Mouse (Mus musculus) midbrain, embryonic 12.5 days (tissue): ENCODE measurements at regions not wholly inside any gene's neighbourhood (a gene's known extent, or its start where the extent isn't known, plus 50 kb on each side); places are given as distances from the start of the nearest gene placed in this dataset.

ENCODE experiments used
- ATAC-seq: fragments of 200-750 bp; cut with Nextera tagmentation; 2 replicates; pipeline ENCODE4 v1.8.0; 2017; ENCODE audit warnings: low read depth, moderate TSS enrichment, moderate library complexity; ENCODE audit not compliant: low FRiP score
- H3K27ac ChIP-seq: fragments of 300-500 bp; sonication (generic); replicated peaks from 2 replicates; pipeline ENCODE4 v1.5.1; 2016; ENCODE audit warnings: mild to moderate bottlenecking
- H3K27me3 ChIP-seq: fragments of 300-500 bp; sonication (generic); 2 replicates; pipeline ENCODE4 v1.6.1; 2016; ENCODE audit warnings: mild to moderate bottlenecking
- H3K36me3 ChIP-seq: fragments of 300-500 bp; sonication (generic); 2 replicates; pipeline ENCODE4 v1.6.1; 2016
- H3K4me1 ChIP-seq: fragments of 300-500 bp; sonication (generic); 2 replicates; pipeline ENCODE4 v1.6.1; 2016
- H3K4me2 ChIP-seq: fragments of 300-500 bp; sonication (generic); replicated peaks from 2 replicates; pipeline ENCODE4 v1.6.1; 2016; ENCODE audit warnings: mild to moderate bottlenecking, moderate library complexity
- H3K4me3 ChIP-seq: fragments of 300-500 bp; sonication (generic); 2 replicates; pipeline ENCODE4 v1.5.1; 2016; ENCODE audit warnings: mild to moderate bottlenecking
- H3K9ac ChIP-seq: fragments of 300-500 bp; sonication (generic); replicated peaks from 2 replicates; pipeline ENCODE4 v1.6.1; 2016; ENCODE audit warnings: mild to moderate bottlenecking, moderate library complexity
- H3K9me3 ChIP-seq: fragments of 300-500 bp; sonication (generic); 2 replicates; pipeline ENCODE4 v1.6.1; 2016; ENCODE audit warnings: mild to moderate bottlenecking
- whole genome bisulfite sequencing: fragments of 180-500 bp; shearing (Covaris S2); methylation state at CpG from one replicate; pipeline ENCODE4 v1.1.7; 2016; 5-methylcytosine and 5-hydroxymethylcytosine counted together

DNA sequence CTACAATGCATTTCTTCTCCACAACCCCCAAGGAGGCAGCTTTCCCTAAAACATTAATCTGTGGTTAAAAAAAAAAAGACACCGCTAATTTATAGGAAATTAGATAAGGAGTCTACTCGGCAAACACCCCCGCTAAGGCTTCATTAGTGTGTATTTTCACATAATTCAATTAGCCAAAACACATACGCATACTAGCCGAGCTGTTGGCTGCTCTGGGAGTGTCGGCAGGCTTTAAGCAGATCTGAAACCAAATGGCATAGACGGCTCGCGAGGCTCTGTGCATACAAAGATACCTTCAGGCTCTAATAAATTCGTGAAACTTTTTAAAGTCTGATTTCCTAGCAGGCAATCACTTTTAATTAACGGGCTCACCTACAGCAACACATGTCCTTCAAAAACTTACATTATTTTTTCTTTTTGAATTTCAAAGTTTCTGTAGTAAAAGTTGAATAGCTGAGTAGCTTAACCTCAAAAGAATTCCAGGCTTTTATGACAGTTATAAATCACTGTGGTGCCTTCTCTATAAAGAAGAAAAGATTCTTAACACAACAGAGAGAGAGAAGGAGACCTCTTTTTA lies 68.0 kb upstream of the Smyd2 start:
- H3K4me2 ChIP-seq: no peak overlapping the region
- 38% methylated on average over 11 of the region's 11 CpGs for WGBS
- H3K27me3 ChIP-seq: 0 out of 2 replicates have a peak, but pooled peaks cover 3% of the 10 kb centered on the region
- ATAC-seq: no peak
- H3K4me1 ChIP-seq: peaks cover 10% of the 10 kb centered on the region; the same call in 1 of the 2 replicates
- no peaks in the 10 kb centered on the region for H3K9me3 ChIP-seq
- no peaks in the 10 kb centered on the region for H3K36me3 ChIP-seq
- no peak overlapping the region for H3K4me3 ChIP-seq
- H3K9ac ChIP-seq: no peak overlapping the region
- H3K27ac ChIP-seq: no peak overlapping the region

DNA sequence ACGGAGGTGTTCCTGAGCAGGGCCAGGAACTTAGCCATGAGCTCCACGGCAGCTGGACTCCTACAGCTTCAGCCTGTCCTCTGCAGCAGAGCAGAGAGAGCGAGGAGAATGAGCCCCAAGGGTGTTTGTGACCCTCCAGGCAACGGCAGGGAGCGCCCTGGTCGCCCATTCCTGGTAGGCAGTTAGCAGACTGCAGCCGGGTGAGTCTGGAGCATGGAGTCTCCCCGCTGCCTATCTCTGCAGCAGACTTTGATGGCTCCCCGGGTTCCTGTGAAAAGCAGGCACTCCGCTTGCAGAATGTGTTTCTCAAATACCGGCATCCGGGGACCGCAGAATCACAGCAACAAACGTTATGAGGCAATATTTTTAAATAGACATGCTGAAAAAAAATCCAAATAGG lies 67.2 kb upstream of the Smyd2 start:
- Histone ChIP-seq H3K9me3 (no peaks in the 10 kb centered on the region), H3K27me3 (0 out of 2 replicates have a peak, but pooled peaks cover 3% of the 10 kb centered on the region), H3K4me2 (no peak overlapping the region), H3K36me3 (no peaks in the 10 kb centered on the region), H3K9ac (no peak overlapping the region), H3K4me1 (peaks cover 10% of the 10 kb centered on the region; the same call in 1 of the 2 replicates), H3K4me3 (no peak overlapping the region), H3K27ac (no peak overlapping the region)
- ATAC-seq: no peak
- WGBS: 57% methylated on average over 14 of the region's 14 CpGs

DNA sequence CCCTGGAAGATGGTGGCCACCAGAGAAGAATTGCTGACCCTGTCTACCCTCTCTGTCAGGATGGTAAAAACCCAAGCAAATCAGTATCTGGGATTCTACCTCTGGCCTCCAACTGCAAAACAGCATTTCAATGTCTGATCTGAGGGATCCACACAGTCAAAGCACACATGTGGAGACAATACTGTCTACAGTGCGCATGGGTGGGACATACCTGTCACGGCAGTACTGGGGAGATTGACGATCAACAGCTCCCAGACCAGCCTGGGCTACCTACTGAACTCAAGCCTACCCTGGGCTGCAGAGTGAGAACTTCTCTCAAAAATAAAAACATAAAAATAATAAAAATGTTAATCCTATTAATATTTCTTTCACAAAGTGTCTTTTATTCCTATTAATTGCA lies 66.7 kb upstream of the Smyd2 start:
- 0 out of 2 replicates have a peak, but pooled peaks cover 3% of the 10 kb centered on the region for H3K27me3 ChIP-seq
- H3K4me2 ChIP-seq: no peak overlapping the region
- WGBS: 94% methylated on average over 3 of the region's 3 CpGs
- H3K27ac ChIP-seq: no peak overlapping the region
- no peak overlapping the region for H3K9ac ChIP-seq
- H3K4me1 ChIP-seq: peaks cover 10% of the 10 kb centered on the region; the same call in 1 of the 2 replicates
- H3K36me3 ChIP-seq: no peaks in the 10 kb centered on the region
- no peaks in the 10 kb centered on the region for H3K9me3 ChIP-seq
- H3K4me3 ChIP-seq: no peak overlapping the region
- ATAC-seq: no peak

DNA sequence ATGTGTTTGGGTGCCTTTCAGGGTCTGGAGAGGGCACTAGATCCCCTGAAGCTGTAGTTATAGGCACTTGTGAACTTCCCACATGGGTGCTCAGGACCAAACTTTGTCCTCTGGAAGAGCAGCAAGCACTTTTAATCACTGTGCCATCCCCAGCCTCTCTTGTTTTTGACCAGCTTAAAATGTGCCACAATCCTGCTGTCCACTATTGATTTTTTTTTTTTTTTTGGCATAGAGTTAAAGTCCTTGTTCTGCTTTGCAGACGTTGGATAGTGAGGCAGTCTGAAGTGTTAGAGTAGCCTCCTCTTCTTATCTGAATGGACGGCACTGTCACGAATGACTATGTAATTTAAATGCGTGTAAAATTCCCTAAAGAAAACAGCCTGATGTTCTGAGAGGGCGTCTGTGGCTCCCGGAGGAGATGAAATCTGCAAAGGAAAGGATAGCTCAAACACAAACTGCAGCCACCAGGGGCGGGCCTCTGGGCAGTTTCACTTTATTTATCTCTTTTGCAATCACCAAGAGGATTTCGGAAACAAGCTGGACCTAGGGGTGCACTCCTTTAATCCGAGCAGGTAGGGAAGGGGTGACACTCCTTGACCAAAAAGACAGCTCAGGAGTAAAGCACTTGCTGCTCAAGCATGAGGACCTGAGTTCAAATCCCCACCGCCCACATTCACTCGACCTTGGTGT lies 63.5 kb upstream of the Smyd2 start:
- Histone ChIP-seq H3K27me3 (0 out of 2 replicates have a peak, but pooled peaks cover 3% of the 10 kb centered on the region), H3K36me3 (no peaks in the 10 kb centered on the region), H3K9me3 (no peaks in the 10 kb centered on the region), H3K4me1 (peaks cover 4% of the 10 kb centered on the region; the same call in 1 of the 2 replicates), H3K27ac (no peak overlapping the region), H3K4me2 (no peak overlapping the region), H3K9ac (no peak overlapping the region), H3K4me3 (no peak overlapping the region)
- no peak for ATAC-seq
- 71% methylated on average over 11 of the region's 11 CpGs for WGBS

DNA sequence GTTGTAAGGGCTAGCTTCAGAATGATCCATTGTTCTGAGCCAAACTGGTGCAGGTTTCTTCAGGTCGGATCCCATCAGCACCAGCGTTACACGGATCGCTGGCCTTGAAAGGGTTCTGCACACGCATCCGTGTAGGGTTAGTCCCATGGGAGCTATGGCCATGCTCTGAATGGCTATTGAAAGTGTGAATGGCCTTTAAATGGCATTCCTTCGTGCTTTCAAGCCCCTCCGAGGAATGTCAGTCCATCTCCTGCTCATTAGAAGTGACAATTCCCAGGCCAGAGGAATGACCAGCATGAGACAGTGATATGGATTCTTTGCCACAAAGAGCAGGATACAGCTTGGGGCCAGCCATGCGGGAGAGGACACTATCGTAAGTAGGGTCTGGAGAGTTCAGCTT lies 56.1 kb upstream of the Smyd2 start:
- H3K4me2 ChIP-seq: no peak overlapping the region
- WGBS: 59% methylated on average over 10 of the region's 10 CpGs
- H3K4me3 ChIP-seq: no peak overlapping the region
- peaks cover 7% of the 10 kb centered on the region for H3K4me1 ChIP-seq
- ATAC-seq: no peak
- H3K9me3 ChIP-seq: no peaks in the 10 kb centered on the region
- no peak overlapping the region for H3K27ac ChIP-seq
- H3K27me3 ChIP-seq: peaks cover 18% of the 10 kb centered on the region; the same call in 1 of the 2 replicates
- H3K9ac ChIP-seq: no peak overlapping the region
- no peaks in the 10 kb centered on the region for H3K36me3 ChIP-seq

DNA sequence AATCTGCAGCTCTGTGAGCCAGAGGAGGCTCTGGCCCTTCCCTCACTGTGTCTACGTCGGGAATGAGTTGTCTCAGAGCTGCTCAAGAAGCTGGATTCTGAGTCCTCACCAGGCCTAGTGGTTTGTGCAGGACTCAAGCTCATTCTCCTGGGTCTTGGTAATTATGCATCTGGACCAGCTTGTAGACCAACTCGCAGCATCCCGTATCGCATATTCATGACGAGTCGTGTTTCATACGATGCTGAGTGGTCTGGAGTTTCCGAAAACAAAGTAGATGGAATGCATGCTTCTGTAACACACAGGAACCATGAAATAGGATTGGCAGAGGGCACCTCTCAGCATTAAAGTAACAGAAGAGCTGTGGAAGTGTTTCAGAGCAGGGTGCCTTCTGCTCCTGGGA lies 53.5 kb upstream of the Smyd2 start:
- Histone ChIP-seq H3K4me3 (no peak overlapping the region), H3K27ac (no peak overlapping the region; the same call in 1 of the 2 replicates), H3K9me3 (no peaks in the 10 kb centered on the region), H3K4me1 (peaks cover 7% of the 10 kb centered on the region), H3K27me3 (peaks cover 24% of the 10 kb centered on the region; the same call in 1 of the 2 replicates), H3K9ac (no peak overlapping the region), H3K4me2 (no peak overlapping the region), H3K36me3 (no peaks in the 10 kb centered on the region)
- peak; percentile 71 for ATAC-seq
- 51% methylated on average over 9 of the region's 9 CpGs for WGBS

DNA sequence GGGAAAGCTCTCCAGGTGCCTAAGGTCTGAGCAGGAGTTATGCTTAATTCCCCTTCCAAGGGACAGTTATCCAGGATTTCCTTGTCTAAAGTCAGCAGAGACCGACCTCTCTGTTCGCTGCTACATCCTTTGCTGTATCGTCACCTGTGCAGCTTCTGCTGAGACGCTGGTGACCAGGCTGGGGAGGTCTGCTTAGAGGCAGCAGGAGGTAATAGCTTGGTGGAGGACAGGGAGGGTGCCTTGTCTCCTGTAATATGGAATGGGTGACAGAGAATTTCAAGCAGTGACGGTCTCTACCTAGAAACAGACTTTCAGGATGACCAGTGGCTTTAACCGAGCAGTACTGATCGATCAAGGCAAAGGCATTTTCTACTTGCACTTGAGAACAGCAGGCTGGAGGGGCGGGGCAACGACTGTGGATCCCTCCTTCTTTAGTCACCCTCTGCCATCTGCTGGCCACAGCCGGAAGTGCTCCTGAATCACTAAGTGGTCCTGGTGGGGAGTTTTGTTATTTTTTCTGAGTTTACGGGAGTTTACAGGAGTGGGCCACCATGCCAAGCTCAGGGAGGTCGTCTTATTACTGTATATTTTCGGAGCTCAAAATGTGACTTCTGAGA lies 50.7 kb upstream of the Smyd2 start:
- no peak overlapping the region for H3K27ac ChIP-seq
- ATAC-seq: peak; percentile 59; the same call in 1 of the 2 replicates
- peaks cover 24% of the 10 kb centered on the region; the same call in 1 of the 2 replicates for H3K27me3 ChIP-seq
- H3K4me3 ChIP-seq: no peak overlapping the region
- 23% methylated on average over 13 of the region's 13 CpGs for WGBS
- peak overlapping the region; percentile 39 for H3K4me2 ChIP-seq
- H3K36me3 ChIP-seq: no peaks in the 10 kb centered on the region
- no peaks in the 10 kb centered on the region for H3K9me3 ChIP-seq
- H3K9ac ChIP-seq: no peak overlapping the region
- H3K4me1 ChIP-seq: peaks cover 4% of the 10 kb centered on the region; the same call in 1 of the 2 replicates
